Mouse (Mus musculus) hindbrain, embryonic 15.5 days (tissue): ENCODE data around the gene Pdcd1lg2. TPM values are rescaled to one million over a fixed set of nuclear protein-coding genes. Genes with fewer than 3 reads are reported as not detected.

Experiments
- ATAC-seq: fragments of 200-750 bp; cut with Nextera tagmentation; 2 replicates; pipeline ENCODE4 v1.8.0; 2017; ENCODE audit warnings: low read depth, moderate number of reproducible peaks, moderate TSS enrichment; ENCODE audit not compliant: low FRiP score
- H3K27ac ChIP-seq: fragments of 300-500 bp; sonication (generic); replicated peaks from 2 replicates; pipeline ENCODE4 v1.5.1; 2015; ENCODE audit warnings: mild to moderate bottlenecking, inconsistent platforms
- H3K27me3 ChIP-seq: fragments of 300-500 bp; sonication (generic); 2 replicates; pipeline ENCODE4 v1.6.1; 2015; ENCODE audit warnings: control low read depth, inconsistent platforms
- H3K36me3 ChIP-seq: fragments of 300-500 bp; sonication (generic); 2 replicates; pipeline ENCODE4 v1.6.1; 2015; ENCODE audit warnings: control low read depth, inconsistent platforms
- H3K4me1 ChIP-seq: fragments of 300-500 bp; sonication (generic); replicated peaks from 2 replicates; pipeline ENCODE4 v1.6.1; 2015; ENCODE audit warnings: control low read depth, inconsistent platforms
- H3K4me2 ChIP-seq: fragments of 300-500 bp; sonication (generic); 2 replicates; pipeline ENCODE4 v1.6.1; 2015; ENCODE audit warnings: moderate library complexity, mild to moderate bottlenecking, inconsistent platforms
- H3K4me3 ChIP-seq: fragments of 300-500 bp; sonication (generic); 2 replicates; pipeline ENCODE4 v1.5.1; 2015; ENCODE audit warnings: mild to moderate bottlenecking, inconsistent platforms
- H3K9ac ChIP-seq: fragments of 300-500 bp; sonication (generic); 2 replicates; pipeline ENCODE4 v1.6.1; 2015; ENCODE audit warnings: inconsistent platforms
- H3K9me3 ChIP-seq: fragments of 300-500 bp; sonication (generic); 2 replicates; pipeline ENCODE4 v1.6.1; 2016; ENCODE audit warnings: control low read depth, inconsistent platforms
- WGBS: fragments of 180-500 bp; shearing (Covaris S2); methylation state at CpG from one replicate; pipeline ENCODE4 v1.1.7; 2015; 5-methylcytosine and 5-hydroxymethylcytosine counted together
- polyA plus RNA-seq: library from polyadenylated mRNA; unstranded; fragments of >200 nt; fragmentation: Nextera tagmentation; extraction: Ambion mirVana; gene quantifications from 2 replicates; pipeline ENCODE4 v1.2.1, GENCODE M21; 2015

Pdcd1lg2 gene
- polyA plus RNA-seq = not detected in 2 replicates

GRCm38 (mm10) chr19:29410619-29411018 lies at the start of gene Pdcd1lg2:
TSS of gene Pdcd1lg2 (plus strand) at chr19:29410919.
- WGBS = 84% methylated on average over 4 of the region's 4 CpGs
- H3K27me3 ChIP-seq = no peaks in the 10 kb centered on the region
- no peak within 1 kb of the TSS for H3K27ac ChIP-seq
- no peak for ATAC-seq
- no peak within 1 kb of the TSS for H3K4me2 ChIP-seq
- no peaks in the 10 kb centered on the region for H3K9me3 ChIP-seq
- no peak within 1 kb of the TSS for H3K9ac ChIP-seq
- no peaks in the 10 kb centered on the region for H3K4me1 ChIP-seq
- H3K36me3 ChIP-seq = no peaks in the 10 kb centered on the region
- no peak within 1 kb of the TSS for H3K4me3 ChIP-seq

DNA sequence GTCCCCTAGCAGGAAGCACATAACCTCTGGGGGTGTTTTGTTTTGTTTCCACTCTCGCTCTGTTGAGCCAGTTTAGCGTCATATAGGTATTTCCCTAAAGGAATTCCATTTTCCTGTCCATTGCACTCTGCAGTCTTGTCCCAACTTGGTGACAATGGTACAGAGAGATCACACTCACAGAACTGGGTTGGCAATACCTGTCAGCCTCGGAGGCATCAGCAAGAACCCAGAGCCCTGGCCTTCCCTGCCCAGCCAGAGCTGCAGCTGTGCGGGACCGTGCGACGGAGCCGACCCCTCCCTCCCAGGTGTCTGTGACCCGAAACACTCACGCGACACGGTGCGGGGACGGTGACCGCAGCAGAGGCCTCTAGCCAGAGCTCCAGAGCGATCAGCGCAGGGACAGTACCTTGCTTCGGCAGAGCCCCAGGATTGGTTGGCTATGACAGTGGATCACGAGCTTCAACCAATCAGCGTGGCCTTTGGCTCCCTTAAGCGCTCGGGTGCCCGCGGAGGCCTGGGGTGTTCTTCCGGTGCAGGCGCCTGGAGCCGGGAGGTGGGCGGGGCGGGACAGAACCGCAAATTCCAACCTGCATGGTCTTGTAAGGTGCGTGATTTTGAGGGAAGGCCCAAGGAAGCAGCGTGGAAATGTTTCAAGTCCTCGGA lies 49.1 kb upstream of the Pdcd1lg2 start:
- H3K4me3 ChIP-seq = peak overlapping the region; percentile 66
- peak overlapping the region; percentile 75 for H3K27ac ChIP-seq
- no peaks in the 10 kb centered on the region for H3K9me3 ChIP-seq
- peaks cover 19% of the 10 kb centered on the region for H3K4me1 ChIP-seq
- peak overlapping the region; percentile 67 for H3K9ac ChIP-seq
- peak; percentile 100 for ATAC-seq
- no peaks in the 10 kb centered on the region for H3K27me3 ChIP-seq
- H3K4me2 ChIP-seq = peak overlapping the region; percentile 61
- peaks cover 17% of the 10 kb centered on the region for H3K36me3 ChIP-seq
- WGBS = 2% methylated on average over 33 of the region's 33 CpGs

DNA sequence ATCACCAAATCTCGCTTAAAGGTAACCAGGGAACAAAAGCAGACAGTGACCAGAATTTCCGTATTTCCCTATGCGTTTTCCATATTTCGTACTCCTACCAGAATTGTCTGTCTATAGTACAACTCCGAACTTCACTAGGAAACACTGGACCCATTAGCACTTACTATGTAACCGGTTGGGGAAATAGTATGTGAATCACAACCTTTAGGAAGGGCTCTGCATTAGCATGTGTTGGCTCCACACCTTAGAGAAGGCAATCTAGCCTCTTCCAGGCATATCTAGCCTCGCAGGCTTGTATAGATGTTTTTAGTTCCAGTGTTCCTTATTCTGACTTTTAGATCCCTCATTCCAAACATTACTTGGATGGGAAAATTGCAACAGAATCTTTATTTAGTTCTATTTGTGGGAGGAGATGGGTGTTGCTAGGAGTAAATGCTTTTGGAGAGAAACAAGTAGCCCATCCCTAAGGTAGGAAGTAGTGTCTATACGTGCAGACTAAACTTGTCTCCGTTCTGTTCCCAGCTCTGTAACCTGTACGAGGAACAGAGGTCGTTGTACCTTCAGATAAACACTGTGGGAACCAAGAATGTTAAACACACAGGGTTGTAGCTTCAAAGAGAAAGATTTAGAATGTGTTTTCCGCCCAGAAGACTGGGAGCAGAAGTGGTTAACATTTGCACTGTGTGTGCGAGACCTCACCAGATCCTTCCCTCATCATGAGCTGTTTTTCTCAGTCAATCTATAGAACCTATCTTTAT lies 48.4 kb upstream of the Pdcd1lg2 start:
- 0 out of 2 replicates have a peak, but pooled peaks have one; percentile 19 for ATAC-seq
- 47% methylated on average over 13 of the region's 13 CpGs for WGBS

DNA sequence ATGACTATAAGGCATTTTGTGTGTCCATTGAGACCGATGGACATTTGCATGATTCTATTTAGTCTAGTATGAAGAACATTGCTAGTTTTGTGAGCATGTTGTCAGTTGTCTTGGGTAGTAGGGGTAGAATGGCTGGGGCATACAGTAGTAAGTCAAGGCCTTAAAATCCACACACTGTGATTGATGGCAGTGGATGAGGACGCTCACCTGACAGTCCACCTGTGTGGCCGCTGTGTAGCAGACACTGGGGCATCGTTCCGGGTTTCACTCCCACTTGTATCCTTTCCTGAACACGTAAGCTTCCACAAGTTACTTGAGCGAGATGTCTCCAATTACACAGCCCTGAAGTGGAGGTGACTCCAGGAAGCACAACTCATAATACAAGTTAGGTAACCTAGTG lies 47.2 kb upstream of the Pdcd1lg2 start:
- ATAC-seq = no peak
- peaks cover 27% of the 10 kb centered on the region for H3K4me1 ChIP-seq
- 92% methylated on average over 7 of the region's 7 CpGs for WGBS

More for the DNA sequence above, 48.4 kb upstream of the Pdcd1lg2 start:
- peak overlapping the region; percentile 66 for H3K4me3 ChIP-seq
- peaks cover 14% of the 10 kb centered on the region for H3K36me3 ChIP-seq
- H3K9me3 ChIP-seq = no peaks in the 10 kb centered on the region
- H3K27me3 ChIP-seq = no peaks in the 10 kb centered on the region
- H3K27ac ChIP-seq = peak overlapping the region; percentile 75
- H3K4me2 ChIP-seq = peak overlapping the region; percentile 61
- H3K9ac ChIP-seq = peak overlapping the region; percentile 41
- peaks cover 24% of the 10 kb centered on the region for H3K4me1 ChIP-seq

DNA sequence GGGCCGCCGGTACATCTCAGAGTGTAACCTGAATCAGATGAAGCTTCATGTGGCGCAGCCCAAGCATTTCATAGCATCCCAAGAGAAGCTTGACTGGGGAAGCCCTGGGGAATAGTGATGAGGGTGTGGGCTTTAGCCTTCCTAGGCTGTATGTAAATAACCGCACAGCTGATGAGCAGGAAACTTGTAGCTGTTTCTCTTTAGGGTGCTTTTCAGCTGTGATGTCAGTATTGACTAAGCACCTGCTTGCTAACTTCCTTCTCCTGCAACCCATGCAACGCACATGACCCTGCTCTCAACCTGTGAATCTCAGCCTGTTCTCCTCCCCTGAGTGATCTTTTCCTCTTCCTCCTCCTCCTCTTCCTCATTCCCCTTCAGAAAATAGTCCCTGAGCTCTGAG lies 46.6 kb upstream of the Pdcd1lg2 start:
- H3K4me3 ChIP-seq = no peak overlapping the region
- peaks cover 27% of the 10 kb centered on the region for H3K4me1 ChIP-seq
- H3K27ac ChIP-seq = no peak overlapping the region
- no peak overlapping the region for H3K4me2 ChIP-seq
- H3K9me3 ChIP-seq = no peaks in the 10 kb centered on the region
- 0 out of 2 replicates have a peak, but pooled peaks cover 1% of the 10 kb centered on the region for H3K36me3 ChIP-seq
- H3K9ac ChIP-seq = no peak overlapping the region
- WGBS = 79% methylated on average over 5 of the region's 5 CpGs
- no peak for ATAC-seq
- no peaks in the 10 kb centered on the region for H3K27me3 ChIP-seq

More for the DNA sequence above, 47.2 kb upstream of the Pdcd1lg2 start:
- peaks cover 6% of the 10 kb centered on the region for H3K36me3 ChIP-seq
- H3K27ac ChIP-seq = no peak overlapping the region
- H3K4me2 ChIP-seq = no peak overlapping the region
- no peaks in the 10 kb centered on the region for H3K9me3 ChIP-seq
- no peaks in the 10 kb centered on the region for H3K27me3 ChIP-seq
- no peak overlapping the region for H3K9ac ChIP-seq
- H3K4me3 ChIP-seq = no peak overlapping the region

DNA sequence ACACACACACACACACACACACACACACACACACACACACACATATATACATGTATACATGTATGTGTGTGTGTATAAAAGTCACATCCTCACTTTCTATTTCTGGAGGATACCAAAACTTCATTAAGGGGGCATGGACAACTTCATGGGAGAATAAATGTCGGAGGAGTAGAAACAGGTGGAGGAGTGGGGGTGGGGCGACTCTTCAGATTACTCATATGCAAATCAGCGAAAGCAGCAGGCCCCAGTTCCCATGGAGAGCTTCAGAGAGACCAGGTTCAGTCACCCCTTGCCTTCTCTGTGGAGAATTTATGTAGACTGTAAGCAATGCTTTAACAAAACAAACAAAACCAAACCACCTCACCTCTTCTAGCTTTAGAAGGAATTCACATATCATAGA lies 45.6 kb upstream of the Pdcd1lg2 start:
- Histone ChIP-seq H3K4me1 (peaks cover 24% of the 10 kb centered on the region), H3K4me3 (no peak overlapping the region), H3K4me2 (no peak overlapping the region), H3K9ac (no peak overlapping the region), H3K27ac (no peak overlapping the region), H3K9me3 (no peaks in the 10 kb centered on the region), H3K36me3 (no peaks in the 10 kb centered on the region), H3K27me3 (no peaks in the 10 kb centered on the region)
- WGBS = 20% methylated on average over 3 of the region's 3 CpGs
- no peak for ATAC-seq

GRCm38 (mm10) chr19:29366226-29366968 lies 44.3 kb upstream of the Pdcd1lg2 start:
- Histone ChIP-seq H3K4me2 (peak overlapping the region; percentile 72), H3K4me1 (peaks cover 15% of the 10 kb centered on the region; the same call in 1 of the 2 replicates), H3K27ac (no peak overlapping the region), H3K27me3 (no peaks in the 10 kb centered on the region), H3K9ac (0 out of 2 replicates have a peak overlapping the region, but pooled peaks have one; percentile 16), H3K4me3 (peak overlapping the region; percentile 42), H3K36me3 (no peaks in the 10 kb centered on the region), H3K9me3 (no peaks in the 10 kb centered on the region)
- ATAC-seq = no peak
- 58% methylated on average over 20 of the region's 20 CpGs for WGBS

DNA sequence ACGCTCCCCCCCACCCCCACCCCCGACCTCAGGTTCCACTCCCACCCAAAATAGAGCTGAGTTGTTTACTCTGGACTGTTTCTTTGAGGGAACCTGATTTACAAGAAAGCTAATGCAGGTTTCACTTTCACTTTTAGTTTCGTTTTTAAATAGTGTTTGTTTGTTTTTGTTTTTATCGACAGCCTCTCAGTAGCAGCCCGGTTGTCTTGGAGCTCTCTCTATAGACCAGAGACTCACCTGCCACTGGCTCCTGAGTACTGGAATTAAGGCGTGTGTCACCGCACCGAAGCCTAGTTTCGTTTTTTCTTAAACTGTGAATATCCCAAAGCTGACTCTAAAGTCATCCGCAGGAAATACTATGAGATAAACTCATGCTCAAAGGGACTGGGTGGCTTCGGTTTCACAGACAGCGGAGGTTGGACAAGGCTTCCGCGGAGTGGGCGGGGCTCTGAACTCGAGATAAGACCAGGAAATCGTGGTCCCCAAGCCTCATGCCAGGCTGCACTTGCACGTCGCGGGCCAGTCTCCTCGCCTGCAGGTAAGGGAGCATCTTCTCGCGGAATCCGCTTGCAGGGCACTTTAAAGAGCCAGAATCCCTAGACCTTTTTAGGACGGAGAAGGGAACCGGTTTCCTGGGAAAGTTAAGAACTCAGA lies 43.6 kb upstream of the Pdcd1lg2 start, which contains the start of the genes Plgrkt and Cd274:
Plgrkt (minus strand) TSS at position 422 of the 654 bp plus-strand sequence.
Cd274 (plus strand) TSS at position 487 of the 654 bp plus-strand sequence.
- Histone ChIP-seq H3K27ac (no peak within 1 kb of the TSS), H3K9me3 (no peaks in the 10 kb centered on the region), H3K4me2 (peak within 1 kb of the TSS; percentile 72), H3K4me1 (peaks cover 15% of the 10 kb centered on the region; the same call in 1 of the 2 replicates), H3K4me3 (peak within 1 kb of the TSS; percentile 42), H3K9ac (peak within 1 kb of the TSS; percentile 35), H3K36me3 (no peaks in the 10 kb centered on the region), H3K27me3 (no peaks in the 10 kb centered on the region)
- no peak for ATAC-seq
- 6% methylated on average over 26 of the region's 26 CpGs for WGBS

DNA sequence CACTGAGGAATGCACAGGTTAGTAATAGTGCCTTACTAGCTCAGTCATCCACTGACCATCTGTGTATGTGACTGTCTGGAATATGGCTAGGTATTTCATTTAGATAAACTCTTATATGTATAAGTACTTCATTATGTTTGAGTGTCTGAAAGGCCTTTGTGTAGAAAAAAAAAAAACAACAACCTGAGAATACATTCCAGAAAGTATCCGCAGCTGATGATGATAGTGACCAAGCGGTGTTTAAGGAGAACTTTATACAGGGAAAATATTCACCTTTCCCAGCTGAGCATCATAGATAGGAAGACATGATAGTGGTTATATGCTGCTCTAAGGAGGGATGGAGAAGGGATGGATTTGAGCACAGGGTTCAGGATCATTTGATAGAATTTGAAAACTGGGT lies 42.7 kb upstream of the Pdcd1lg2 start:
- no peaks in the 10 kb centered on the region for H3K36me3 ChIP-seq
- no peak overlapping the region for H3K4me2 ChIP-seq
- no peak overlapping the region for H3K27ac ChIP-seq
- no peaks in the 10 kb centered on the region for H3K9me3 ChIP-seq
- no peak for ATAC-seq
- WGBS = 91% methylated on average over 2 of the region's 2 CpGs
- H3K4me1 ChIP-seq = peaks cover 9% of the 10 kb centered on the region; the same call in 1 of the 2 replicates
- H3K9ac ChIP-seq = no peak overlapping the region
- H3K27me3 ChIP-seq = no peaks in the 10 kb centered on the region
- no peak overlapping the region for H3K4me3 ChIP-seq

- H3K27me3 ChIP-seq = no peaks in the 10 kb centered on the region
- no peak overlapping the region for H3K4me3 ChIP-seq
- no peaks in the 10 kb centered on the region for H3K36me3 ChIP-seq
- peaks cover 9% of the 10 kb centered on the region; the same call in 1 of the 2 replicates for H3K4me1 ChIP-seq
- ATAC-seq = no peak
- H3K9ac ChIP-seq = no peak overlapping the region
- H3K9me3 ChIP-seq = no peaks in the 10 kb centered on the region
- H3K27ac ChIP-seq = no peak overlapping the region
- no peak overlapping the region for H3K4me2 ChIP-seq
- WGBS = 94% methylated on average over 3 of the region's 3 CpGs
These were observed 41.9 kb upstream of the Pdcd1lg2 start for GRCm38 (mm10) chr19:29368671-29369309.

DNA sequence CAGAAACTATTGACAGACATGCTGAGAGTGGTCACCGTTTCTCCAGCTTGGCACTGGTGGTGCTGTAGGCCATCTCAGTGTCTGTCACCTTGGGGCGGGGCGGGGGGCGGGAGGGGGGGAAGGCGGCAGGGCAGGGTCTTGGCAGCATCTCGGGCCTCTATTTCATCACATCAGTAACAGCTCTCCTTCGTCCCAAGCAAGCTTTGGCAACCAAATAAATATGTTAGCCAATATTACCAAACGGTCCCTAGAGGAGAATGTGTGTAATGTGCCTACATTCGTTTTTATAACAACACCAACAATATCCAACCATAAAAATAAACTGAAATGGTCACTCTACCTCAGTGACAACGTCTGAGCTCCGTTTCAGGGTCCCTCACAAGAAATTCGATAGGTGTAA lies 40.6 kb upstream of the Pdcd1lg2 start:
- Histone ChIP-seq H3K36me3 (no peaks in the 10 kb centered on the region), H3K27me3 (no peaks in the 10 kb centered on the region), H3K9ac (no peak overlapping the region), H3K27ac (no peak overlapping the region), H3K4me1 (peaks cover 9% of the 10 kb centered on the region; the same call in 1 of the 2 replicates), H3K4me2 (no peak overlapping the region), H3K4me3 (no peak overlapping the region), H3K9me3 (no peaks in the 10 kb centered on the region)
- ATAC-seq = no peak
- WGBS = 79% methylated on average over 12 of the region's 12 CpGs
